Comparison of ENCODE assay signal across 27 mouse cellular contexts in genomic region chr13:38397007-38397545, GRCm38 (mm10). TPM values are rescaled to one million over a fixed set of nuclear protein-coding genes. Genes with fewer than 3 reads are reported as not detected.
DNase-seq lines count a peak whose midpoint lies in the region; ATAC-seq lines count a peak whose summit lies in the region.
"Had no signal": no experiment of that assay in that cellular context is flagged by ENCODE, and none has a peak within 500 bp of the region (broad histone marks: within the 10 kb centered on the region; RNA-seq: fewer than 3 reads in every experiment).

No protein-coding gene starts in this region.

- H3K9me3 ChIP-seq in embryonic facial prominence, embryonic 11.5 days (replicated peaks; ENCODE audit: control insufficient read depth, low read length), result no peaks in the 10 kb centered on the region
- H3K9me3 ChIP-seq: heart, embryonic 15.5 days; limb, embryonic 15.5 days; liver, embryonic 13.5 days; stomach, embryonic 15.5 days had no signal

- 0 out of 2 replicates have a peak, but pooled peaks have one; percentile 62 for ATAC-seq in embryonic facial prominence, embryonic 11.5 days (replicated peaks; ENCODE audit: insufficient number of reproducible peaks, low FRiP score, low TSS enrichment, low read depth)
- ATAC-seq: forebrain, embryonic 14.5 days; intestine, embryonic 16.5 days; lung, postnatal 0 days had no signal

- WGBS in embryonic facial prominence, embryonic 11.5 days, result 43% methylated on average over 7 of the region's 7 CpGs

- H3K4me2 ChIP-seq in embryonic facial prominence, embryonic 11.5 days (ENCODE audit: low read depth, low read length), result no peak overlapping the region
- H3K4me2 ChIP-seq: heart, embryonic 15.5 days; limb, embryonic 15.5 days; liver, embryonic 13.5 days; stomach, embryonic 15.5 days had no signal

- H3K9ac ChIP-seq in embryonic facial prominence, embryonic 11.5 days (replicated peaks; ENCODE audit: low read length), result no peak overlapping the region
- H3K9ac ChIP-seq: heart, embryonic 15.5 days; limb, embryonic 15.5 days; liver, embryonic 13.5 days; stomach, embryonic 15.5 days had no signal

- no peaks in the 10 kb centered on the region for H3K4me1 ChIP-seq in embryonic facial prominence, embryonic 11.5 days (ENCODE audit: control insufficient read depth, insufficient read depth, low read length)
- H3K4me1 ChIP-seq: heart, embryonic 15.5 days; liver, embryonic 13.5 days; stomach, embryonic 15.5 days had no signal

- no peak overlapping the region for H3K27ac ChIP-seq in embryonic facial prominence, embryonic 11.5 days (replicated peaks; ENCODE audit: low read depth, low read length)
- H3K27ac ChIP-seq: heart, embryonic 15.5 days; kidney, postnatal 0 days; limb, embryonic 15.5 days; liver, embryonic 13.5 days; stomach, embryonic 15.5 days had no signal

- H3K4me3 ChIP-seq in embryonic facial prominence, embryonic 11.5 days (ENCODE audit: low read depth, low read length), result no peak overlapping the region
- H3K4me3 ChIP-seq: heart, embryonic 15.5 days; limb, embryonic 15.5 days; liver, embryonic 13.5 days; stomach, embryonic 15.5 days had no signal

- H3K27me3 ChIP-seq in embryonic facial prominence, embryonic 11.5 days (ENCODE audit: control insufficient read depth, insufficient read depth, low read length), result no peaks in the 10 kb centered on the region
- H3K27me3 ChIP-seq: CH12.LX; heart, embryonic 15.5 days; limb, embryonic 15.5 days; liver, embryonic 13.5 days; stomach, embryonic 15.5 days had no signal

- no peaks in the 10 kb centered on the region for H3K36me3 ChIP-seq in embryonic facial prominence, embryonic 11.5 days (replicated peaks; ENCODE audit: control insufficient read depth, insufficient read depth, low read depth, low read length)
- H3K36me3 ChIP-seq: heart, embryonic 15.5 days; limb, embryonic 15.5 days; liver, embryonic 13.5 days; stomach, embryonic 15.5 days had no signal

- peak; percentile 40 for DNase-seq in embryo, embryonic 10.5 days (ENCODE audit: low spot score)
- DNase-seq in embryonic facial prominence, embryonic 11.5 days (ENCODE audit: low spot score), result peak; percentile 77
- DNase-seq in forelimb bud, embryonic 11.5 days (ENCODE audit: low read depth, low spot score), result peak; percentile 42
- peak; percentile 29 for DNase-seq in mesoderm, embryonic 11.5 days (ENCODE audit: low read depth, low spot score)
- no peak for DNase-seq in retina, postnatal 1 day
- DNase-seq in spleen, adult 12 weeks (ENCODE audit: low spot score), result no peak
- no peak for DNase-seq in thymus, postnatal 14 days
- DNase-seq: adrenal gland, adult 8-10 months; cerebellum, adult 8-10 months; cerebellum, postnatal 25 days; kidney, adult 8-10 months; layer of hippocampus, adult 9-11 months; liver, embryonic 13.5 days; lung, adult 18-20 months; lung, postnatal 4 days; midbrain, embryonic 14.5 days; right cerebral cortex, postnatal 14 days; thymus, postnatal 25 days had no signal

RNA-seq across cellular contexts. Expression of gene Bmp6, which starts 52.2 kb away (rescaled TPM):
- polyA plus RNA-seq in embryonic facial prominence, embryonic 11.5 days (2014; fragmentation: Nextera tagmentation; extraction: Ambion mirVana), result 0.63 and 0.89 TPM in 2 replicates
- polyA plus RNA-seq: C2C12 had no signal

Comparison
In these comparisons a context has a peak if more than half of its experiments do, and no peak if none do; other contexts are left out.
1. DNase-seq: peak in embryo, embryonic 10.5 days (single experiment), embryonic facial prominence, embryonic 11.5 days (single experiment), forelimb bud, embryonic 11.5 days (single experiment) and mesoderm, embryonic 11.5 days (single experiment); none in retina, postnatal 1 day (single experiment), spleen, adult 12 weeks (single experiment) and thymus, postnatal 14 days (single experiment).